Mouse (Mus musculus) C2C12 (cell line): ENCODE results near the gene Tiam1.

Experiments
- CEBPB ChIP-seq: IDR thresholded peaks from one replicate; pipeline ENCODE4 v1.6.1; 2011; ENCODE audit warnings: low read depth, mild to moderate bottlenecking, control low read depth, moderate library complexity
- CTCF ChIP-seq: IDR thresholded peaks from one replicate; pipeline ENCODE4 v1.5.1; 2011; ENCODE audit not compliant: control insufficient read depth, insufficient read depth, insufficient read length

DNA sequence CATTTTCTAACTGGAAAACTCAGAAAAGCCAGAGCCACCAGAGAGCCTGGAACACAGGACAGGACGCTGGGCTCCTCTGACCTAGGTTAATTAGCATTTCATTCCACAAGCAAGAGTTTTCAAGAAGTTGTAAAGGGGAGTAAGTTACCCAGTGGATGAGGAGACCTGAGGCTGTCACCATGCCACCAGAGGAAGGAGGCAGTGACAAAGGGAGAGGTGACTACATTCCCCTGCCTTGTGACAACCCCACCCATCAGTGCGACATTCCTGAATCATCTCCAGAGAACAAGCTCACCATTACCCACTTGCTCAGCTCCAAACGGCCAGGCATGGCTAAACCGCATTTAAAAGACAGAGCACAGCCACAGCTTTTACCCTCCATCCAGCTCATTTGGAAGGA is 324.9 kb downstream of the Tiam1 start:
- TF ChIP-seq CTCF: no peak
- no peak for TF ChIP-seq CEBPB
